Mouse (Mus musculus) kidney, adult 2 months (tissue): ENCODE results near the gene Asic1. TPM values are rescaled to one million over a fixed set of nuclear protein-coding genes. Genes with fewer than 3 reads are reported as not detected.
"Not testable (repeated sequence)": the region's sequence is repeated elsewhere in the genome, so short reads cannot be mapped to it uniquely, and the experiment has no call there.

Source experiments
- DNase-seq: peaks from one replicate; pipeline ENCODE4 v3.0.0; 2021
- H3K27ac ChIP-seq: fragments of 200-500 bp; 2 replicates; pipeline ENCODE4 v1.5.1; 2012; ENCODE audit warnings: low read depth, low read length, control low read depth, inconsistent platforms; ENCODE audit not compliant: insufficient read depth
- H3K27me3 ChIP-seq: fragments of 200-500 bp; replicated peaks from 2 replicates; pipeline ENCODE4 v1.6.1; 2012; ENCODE audit warnings: mild to moderate bottlenecking, moderate library complexity, low read length, inconsistent platforms; ENCODE audit not compliant: control insufficient read depth, insufficient read depth
- H3K36me3 ChIP-seq: fragments of 200-500 bp; 2 replicates; pipeline ENCODE4 v1.6.1; 2012; ENCODE audit warnings: mild to moderate bottlenecking, moderate library complexity, low read length, inconsistent platforms; ENCODE audit not compliant: control insufficient read depth, insufficient read depth
- H3K4me1 ChIP-seq: fragments of 200-500 bp; 2 replicates; pipeline ENCODE4 v1.6.1; 2011; ENCODE audit warnings: low read length; ENCODE audit not compliant: control insufficient read depth, insufficient read depth
- H3K4me3 ChIP-seq: fragments of 200-500 bp; 2 replicates; pipeline ENCODE4 v1.5.1; 2011; ENCODE audit warnings: mild to moderate bottlenecking, low read depth, low read length, control low read depth; ENCODE audit not compliant: insufficient read depth
- CTCF ChIP-seq: fragments of 200-500 bp; conservative IDR thresholded peaks from 2 replicates; pipeline ENCODE4 v1.5.1; 2011; ENCODE audit warnings: low read depth, mild to moderate bottlenecking, control low read depth, low read length, moderate library complexity, mixed read lengths; ENCODE audit not compliant: insufficient read depth, insufficient read length
- POLR2A ChIP-seq: fragments of 200-500 bp; IDR thresholded peaks from one replicate; pipeline ENCODE4 v1.6.1; 2011; ENCODE audit warnings: low read depth, low read length, control low read depth
- WGBS: fragments of 180-500 bp; shearing (Covaris S2); methylation state at CpG from one replicate; pipeline ENCODE4 v1.1.7; 2018; 5-methylcytosine and 5-hydroxymethylcytosine counted together
- polyA plus RNA-seq: library from polyadenylated mRNA; depleted of rRNA; stranded (reverse); fragments of >200 nt; gene quantifications from 2 replicates; pipeline ENCODE4 v1.2.3, GENCODE M21; 2012

Gene Asic1
- polyA plus RNA-seq, 1 experiment: 0.34 TPM

DNA sequence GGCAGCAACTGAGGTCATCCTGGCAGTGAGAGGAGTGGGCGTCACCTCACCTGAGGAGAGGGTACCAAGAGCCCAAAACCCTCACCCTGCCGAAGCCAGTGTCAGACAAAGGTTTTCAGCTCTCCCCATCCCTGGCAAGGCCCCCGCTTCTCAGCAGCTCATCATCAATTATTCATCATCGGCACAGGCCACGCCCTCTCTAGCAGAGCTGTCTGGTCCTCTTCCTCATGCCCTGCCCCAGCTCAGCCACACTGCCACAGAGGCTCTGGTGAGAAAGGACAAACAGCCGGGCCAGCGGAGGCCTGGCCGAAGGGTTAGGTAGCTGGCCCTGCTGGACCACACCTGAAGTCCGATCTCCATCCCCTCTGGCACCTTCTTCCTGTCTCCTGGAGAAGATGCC lies 21.8 kb downstream of the Asic1 start:
- TF ChIP-seq CTCF: no peak
- no peak for TF ChIP-seq POLR2A
- Histone ChIP-seq H3K4me1 (no peaks in the 10 kb centered on the region), H3K27ac (no peak overlapping the region), H3K4me3 (no peak overlapping the region), H3K36me3 (no peaks in the 10 kb centered on the region), H3K27me3 (no peaks in the 10 kb centered on the region)
- 61% methylated on average over 9 of the region's 9 CpGs for WGBS
- DNase-seq: no peak

DNA sequence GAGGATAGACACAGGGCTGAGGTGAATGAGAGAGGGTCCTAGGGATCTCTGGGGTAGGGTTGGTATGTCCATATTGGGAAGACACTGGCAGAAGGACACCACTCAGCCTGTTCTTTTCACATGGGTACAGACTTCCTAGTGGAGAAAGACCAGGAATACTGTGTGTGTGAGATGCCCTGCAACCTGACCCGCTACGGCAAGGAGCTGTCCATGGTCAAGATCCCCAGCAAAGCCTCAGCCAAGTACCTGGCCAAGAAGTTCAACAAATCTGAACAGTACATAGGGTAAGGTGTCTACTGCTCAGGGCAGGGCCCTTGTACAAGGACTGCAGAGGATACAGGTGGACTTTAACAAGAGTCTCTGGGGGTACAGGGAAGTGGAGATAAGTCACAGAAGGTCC lies 27.1 kb downstream of the Asic1 start:
- no peak for DNase-seq
- no peaks in the 10 kb centered on the region for H3K36me3 ChIP-seq
- no peaks in the 10 kb centered on the region for H3K27me3 ChIP-seq
- no peak overlapping the region for H3K27ac ChIP-seq
- 20% methylated on average over 2 of the region's 2 CpGs for WGBS
- H3K4me1 ChIP-seq: peaks cover 8% of the 10 kb centered on the region; the same call in 1 of the 2 replicates
- H3K4me3 ChIP-seq: no peak overlapping the region
- no peak for TF ChIP-seq CTCF
- no peak for TF ChIP-seq POLR2A

DNA sequence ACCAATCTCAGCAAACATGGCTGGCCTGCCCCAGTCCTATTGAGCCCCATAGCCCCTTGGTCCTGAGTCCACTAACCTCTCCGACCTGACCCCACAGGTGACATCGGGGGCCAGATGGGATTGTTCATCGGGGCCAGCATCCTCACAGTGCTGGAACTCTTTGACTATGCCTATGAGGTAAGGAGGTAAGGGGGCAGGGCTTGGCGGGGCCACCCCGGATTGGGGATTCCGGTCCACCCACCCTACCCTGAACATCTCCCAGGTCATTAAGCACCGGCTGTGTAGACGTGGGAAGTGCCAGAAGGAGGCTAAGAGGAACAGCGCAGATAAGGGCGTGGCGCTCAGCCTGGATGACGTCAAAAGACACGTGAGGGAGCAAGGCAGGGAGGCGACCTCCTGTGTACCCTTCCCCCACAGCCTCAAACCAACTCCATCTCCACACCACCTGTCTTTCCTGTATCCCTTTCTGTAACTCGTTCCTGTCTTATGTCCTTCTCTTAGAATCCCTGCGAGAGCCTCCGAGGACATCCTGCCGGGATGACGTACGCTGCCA lies 28.4 kb downstream of the Asic1 start:
- Histone ChIP-seq H3K27ac (no peak overlapping the region), H3K4me3 (no peak overlapping the region)
- WGBS: 33% methylated on average over 20 of the region's 20 CpGs

DNA sequence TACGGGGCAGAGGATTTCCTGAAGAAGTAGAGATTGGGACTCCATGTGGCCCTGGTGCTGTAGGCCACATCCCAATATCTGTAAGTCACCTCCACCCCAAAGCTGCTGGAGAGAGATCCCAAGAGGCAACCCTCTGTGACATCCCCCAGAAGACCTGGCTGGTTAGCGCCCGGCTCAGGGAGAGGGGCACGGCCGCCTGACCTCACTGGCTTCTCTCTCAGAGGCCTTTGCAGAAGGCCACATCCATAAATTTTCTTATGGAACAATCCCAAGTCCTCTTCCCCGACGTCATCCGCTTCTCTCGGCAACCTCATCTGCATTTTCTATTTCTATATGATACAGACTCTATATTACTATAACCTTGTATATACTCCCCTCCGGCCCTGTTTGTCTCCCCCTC lies 29.5 kb downstream of the Asic1 start:
- Histone ChIP-seq H3K4me3 (no peak overlapping the region), H3K27ac (no peak overlapping the region)
- TF ChIP-seq POLR2A (no peak), CTCF (no peak)

More for the DNA sequence above, 28.4 kb downstream of the Asic1 start:
- no peak for DNase-seq
- Histone ChIP-seq H3K36me3 (no peaks in the 10 kb centered on the region), H3K27me3 (no peaks in the 10 kb centered on the region), H3K4me1 (peaks cover 18% of the 10 kb centered on the region)
- TF ChIP-seq CTCF (no peak), POLR2A (no peak)

DNA sequence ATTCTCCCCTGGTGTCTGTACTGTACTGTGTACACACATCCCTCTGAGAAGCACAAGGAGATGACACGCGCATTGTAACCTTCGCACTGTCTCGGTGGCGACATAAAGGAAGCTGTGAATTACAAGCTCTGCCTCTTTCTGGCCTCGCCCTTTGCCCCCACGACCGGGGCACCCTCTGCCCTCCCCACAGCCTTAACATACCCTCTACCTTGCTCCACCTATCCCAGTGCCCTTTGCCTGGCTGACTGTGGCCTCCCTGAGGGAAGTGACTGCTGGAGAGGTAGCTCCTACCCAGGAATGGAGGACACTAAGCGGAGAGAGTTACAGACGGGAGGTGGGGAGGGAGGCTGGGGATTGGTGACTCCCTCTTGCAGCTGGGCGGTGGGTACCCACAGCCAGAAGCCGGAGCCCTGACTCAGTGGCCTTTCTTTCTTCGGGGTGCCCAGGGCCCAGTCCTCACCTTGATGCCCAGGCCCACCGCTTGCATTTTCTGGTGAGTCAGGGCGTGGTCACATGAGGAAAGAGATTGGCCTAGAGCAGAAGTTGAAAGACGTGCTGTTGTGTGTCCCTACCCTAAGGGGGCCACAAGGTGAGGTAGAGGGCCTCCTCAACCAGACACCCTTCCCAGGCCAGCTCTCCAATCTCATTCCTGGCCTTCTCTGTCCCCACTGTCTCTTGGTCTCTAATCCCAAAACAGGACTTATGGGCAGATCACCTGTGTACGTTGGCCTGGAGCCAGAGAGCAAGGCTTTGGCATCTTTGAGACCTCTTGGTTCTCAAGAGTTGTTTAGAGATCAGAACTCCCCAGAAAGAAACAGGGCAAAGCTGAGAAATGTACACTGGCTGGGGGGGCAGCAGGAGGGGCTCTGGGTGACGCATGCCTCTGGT lies 30.3 kb downstream of the Asic1 start:
- H3K27ac ChIP-seq: no peak overlapping the region
- H3K27me3 ChIP-seq: no peaks in the 10 kb centered on the region
- H3K4me1 ChIP-seq: peaks cover 29% of the 10 kb centered on the region
- peak; percentile 47 for DNase-seq
- no peak overlapping the region for H3K4me3 ChIP-seq
- 73% methylated on average over 18 of the region's 18 CpGs for WGBS
- H3K36me3 ChIP-seq: no peaks in the 10 kb centered on the region
- no peak for TF ChIP-seq POLR2A
- TF ChIP-seq CTCF: no peak

More for the DNA sequence above, 29.5 kb downstream of the Asic1 start:
- Histone ChIP-seq H3K36me3 (no peaks in the 10 kb centered on the region), H3K4me1 (peaks cover 25% of the 10 kb centered on the region), H3K27me3 (no peaks in the 10 kb centered on the region)
- WGBS: 70% methylated on average over 10 of the region's 10 CpGs
- DNase-seq: no peak

DNA sequence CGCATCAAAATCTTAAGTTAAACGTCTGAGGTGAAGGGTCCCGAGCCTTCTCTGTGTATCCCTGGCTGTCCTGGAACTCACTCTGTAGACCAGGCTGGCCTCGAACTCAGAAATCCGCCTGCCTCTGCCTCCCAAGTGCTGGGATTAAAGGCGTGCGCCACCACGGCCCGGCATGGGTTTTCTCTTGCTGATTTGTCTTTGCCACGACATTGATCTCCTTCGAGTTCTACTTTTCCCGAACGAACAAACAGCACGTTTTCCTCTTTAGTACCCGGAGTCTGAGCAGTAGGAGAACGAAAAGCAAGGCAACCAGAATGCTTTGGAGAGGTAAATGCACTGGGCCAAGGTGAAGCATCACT lies 31.5 kb downstream of the Asic1 start:
- peak overlapping the region; percentile 46; the same call in 1 of the 2 replicates for H3K27ac ChIP-seq
- WGBS: 37% methylated on average over 16 of the region's 16 CpGs
- H3K4me3 ChIP-seq: peak overlapping the region; percentile 69
- H3K36me3 ChIP-seq, DNase-seq, H3K27me3 ChIP-seq: not testable (repeated sequence)
- H3K4me1 ChIP-seq: peaks cover 29% of the 10 kb centered on the region
